10 mouse cellular contexts compared by ENCODE assay signal in genomic region chr8:120204736-120205360, GRCm38 (mm10). TPM values are rescaled to one million over a fixed set of nuclear protein-coding genes. Genes with fewer than 3 reads are reported as not detected.
DNase-seq lines count a peak whose midpoint lies in the region; ATAC-seq and TF ChIP-seq lines count a peak whose summit lies in the region.
"Had no signal": no experiment of that assay in that cellular context is flagged by ENCODE, and none has a peak within 500 bp of the region (broad histone marks: within the 10 kb centered on the region; RNA-seq: fewer than 3 reads in every experiment).

No protein-coding gene starts in this region.

- no peaks in the 10 kb centered on the region for H3K27me3 ChIP-seq in liver, embryonic 14.5 days (ENCODE audit: control insufficient read depth, insufficient read depth, low read length)
- peaks cover 5% of the 10 kb centered on the region; the same call in 1 of the 2 replicates for H3K27me3 ChIP-seq in liver, embryonic 12.5 days (replicated peaks)
- no peaks in the 10 kb centered on the region for H3K27me3 ChIP-seq in heart, embryonic 14.5 days (ENCODE audit: control insufficient read depth, insufficient read depth, low read length)
- no peaks in the 10 kb centered on the region for H3K27me3 ChIP-seq in stomach, postnatal 0 days (ENCODE audit: control insufficient read depth, insufficient read depth, low read length)
- H3K27me3 ChIP-seq: neural tube, embryonic 13.5 days had no signal

- H3K4me1 ChIP-seq in liver, embryonic 14.5 days (replicated peaks; ENCODE audit: control insufficient read depth in 2 of 2, insufficient read depth in 2 of 2, low read length in 1 of 2) = no peaks in the 10 kb centered on the region
- peaks cover 5% of the 10 kb centered on the region; the same call in 1 of the 2 replicates for H3K4me1 ChIP-seq in liver, embryonic 12.5 days
- H3K4me1 ChIP-seq in heart, embryonic 14.5 days (ENCODE audit: control insufficient read depth in 2 of 2, insufficient read depth in 2 of 2, low read length in 2 of 2) = peaks cover 12% of the 10 kb centered on the region in 2 experiments
- H3K4me1 ChIP-seq in stomach, postnatal 0 days (replicated peaks; ENCODE audit: control insufficient read depth, insufficient read depth) = 0 out of 2 replicates have a peak, but pooled peaks cover 3% of the 10 kb centered on the region

- H3K9me3 ChIP-seq in liver, embryonic 14.5 days (ENCODE audit: control insufficient read depth, low read length) = no peaks in the 10 kb centered on the region
- peaks cover 5% of the 10 kb centered on the region; the same call in 1 of the 2 replicates for H3K9me3 ChIP-seq in liver, embryonic 12.5 days (replicated peaks)
- H3K9me3 ChIP-seq in heart, embryonic 14.5 days (ENCODE audit: control insufficient read depth, low read length) = no peaks in the 10 kb centered on the region
- 0 out of 2 replicates have a peak, but pooled peaks cover under 1% of the 10 kb centered on the region for H3K9me3 ChIP-seq in stomach, postnatal 0 days (ENCODE audit: control insufficient read depth, low read length)
- H3K9me3 ChIP-seq: neural tube, embryonic 13.5 days had no signal

- no peak overlapping the region for H3K4me3 ChIP-seq in liver, embryonic 14.5 days (ENCODE audit: insufficient read depth in 1 of 2, low read depth in 2 of 2, low read length in 2 of 2)
- no peak overlapping the region for H3K4me3 ChIP-seq in liver, embryonic 12.5 days
- no peak overlapping the region for H3K4me3 ChIP-seq in heart, embryonic 14.5 days (ENCODE audit: control insufficient read depth in 1 of 2, insufficient read depth in 1 of 2, low read depth in 1 of 2, low read length in 2 of 2)
- no peak overlapping the region for H3K4me3 ChIP-seq in stomach, postnatal 0 days (ENCODE audit: low read depth, low read length)
- H3K4me3 ChIP-seq: neural tube, embryonic 13.5 days had no signal

- no peak for TF ChIP-seq CTCF in liver, embryonic 14.5 days (IDR thresholded peaks at IDR 0.05; ENCODE audit: low read depth)
- no peak for TF ChIP-seq CTCF in stomach, postnatal 0 days (IDR thresholded peaks at IDR 0.05; ENCODE audit: low read depth)

- 58% methylated on average over 7 of the region's 7 CpGs for WGBS in liver, embryonic 14.5 days (ENCODE audit: insufficient replicate concordance)
- WGBS in liver, embryonic 12.5 days (ENCODE audit: insufficient replicate concordance) = 57% methylated on average over 7 of the region's 7 CpGs
- 56% methylated on average over 7 of the region's 7 CpGs for WGBS in heart, embryonic 14.5 days
- WGBS in stomach, postnatal 0 days = 52% methylated on average over 7 of the region's 7 CpGs

- no peak overlapping the region for H3K4me2 ChIP-seq in liver, embryonic 14.5 days (ENCODE audit: low read depth)
- no peak overlapping the region for H3K4me2 ChIP-seq in liver, embryonic 12.5 days
- no peak overlapping the region for H3K4me2 ChIP-seq in heart, embryonic 14.5 days (ENCODE audit: low read length)
- no peak overlapping the region for H3K4me2 ChIP-seq in stomach, postnatal 0 days (replicated peaks; ENCODE audit: low read depth)
- H3K4me2 ChIP-seq: neural tube, embryonic 13.5 days had no signal

- no peaks in the 10 kb centered on the region for H3K36me3 ChIP-seq in liver, embryonic 14.5 days (replicated peaks; ENCODE audit: control insufficient read depth, insufficient read depth, low read depth)
- H3K36me3 ChIP-seq in liver, embryonic 12.5 days = no peaks in the 10 kb centered on the region
- H3K36me3 ChIP-seq in heart, embryonic 14.5 days (ENCODE audit: control insufficient read depth, insufficient read depth, low read length) = no peaks in the 10 kb centered on the region
- H3K36me3 ChIP-seq in stomach, postnatal 0 days (ENCODE audit: control insufficient read depth, insufficient read depth, low read length) = no peaks in the 10 kb centered on the region
- H3K36me3 ChIP-seq: neural tube, embryonic 13.5 days had no signal

- DNase-seq in liver, embryonic 14.5 days (ENCODE audit: low read depth in 3 of 3, low spot score in 3 of 3) = no peak
- peak; percentile 71 to 84 for DNase-seq in kidney, postnatal 25 days
- DNase-seq in stomach, postnatal 0 days (ENCODE audit: low spot score) = no peak
- DNase-seq in embryo, embryonic 10.5 days (ENCODE audit: low spot score) = no peak
- DNase-seq in thymus, postnatal 4 days = no peak
- DNase-seq in cerebellum, adult 9-10 months = no peak
- DNase-seq: thymus, postnatal 14 days had no signal

- peak; percentile 11; the same call in 1 of the 2 replicates for ATAC-seq in liver, embryonic 14.5 days (ENCODE audit: insufficient read depth)
- no peak for ATAC-seq in liver, embryonic 12.5 days
- ATAC-seq in heart, embryonic 14.5 days (ENCODE audit: insufficient number of reproducible peaks, insufficient read depth, low FRiP score, low read depth) = peak; percentile 14; the same call in 1 of the 2 replicates
- ATAC-seq in stomach, postnatal 0 days (ENCODE audit: low FRiP score, low TSS enrichment) = peak; percentile 30; the same call in 1 of the 2 replicates

- no peak for TF ChIP-seq EP300 in liver, embryonic 14.5 days (IDR thresholded peaks at IDR 0.05; ENCODE audit: low read depth)
- no peak for TF ChIP-seq EP300 in stomach, postnatal 0 days (optimal IDR thresholded peaks at IDR 0.05)

- H3K9ac ChIP-seq in liver, embryonic 14.5 days (replicated peaks) = no peak overlapping the region
- H3K9ac ChIP-seq in liver, embryonic 12.5 days = no peak overlapping the region
- H3K9ac ChIP-seq in heart, embryonic 14.5 days (ENCODE audit: low read length) = no peak overlapping the region
- no peak overlapping the region for H3K9ac ChIP-seq in stomach, postnatal 0 days (ENCODE audit: low read length)
- H3K9ac ChIP-seq: neural tube, embryonic 13.5 days had no signal

- H3K27ac ChIP-seq in liver, embryonic 14.5 days = no peak overlapping the region
- H3K27ac ChIP-seq in liver, embryonic 12.5 days = no peak overlapping the region
- H3K27ac ChIP-seq in heart, embryonic 14.5 days (replicated peaks in 1 of 2; ENCODE audit: control insufficient read depth in 1 of 2, insufficient read depth in 1 of 2, low read depth in 2 of 2, low read length in 2 of 2) = no peak overlapping the region
- H3K27ac ChIP-seq in stomach, postnatal 0 days (replicated peaks) = 0 out of 2 replicates have a peak overlapping the region, but pooled peaks have one; percentile 45
- H3K27ac ChIP-seq: neural tube, embryonic 13.5 days had no signal

RNA-seq across cellular contexts. Expression of gene Gse1, which starts 23.4 kb away (rescaled TPM):
- 14.9 and 16.0 TPM in 2 replicates for polyA plus RNA-seq in liver, embryonic 14.5 days (2012; rRNA removed)
- 11.4 and 13.9 TPM in 2 replicates for polyA plus RNA-seq in liver, embryonic 14.5 days (2014; fragmentation: Nextera tagmentation; extraction: Ambion mirVana)
- 14.5 and 15.9 TPM in 2 replicates for polyA plus RNA-seq in liver, embryonic 12.5 days (2016; fragmentation: Nextera tagmentation; extraction: Ambion mirVana)
- polyA plus RNA-seq in heart, embryonic 14.5 days (2014; fragmentation: Nextera tagmentation; extraction: Ambion mirVana) = 12.0 and 12.2 TPM in 2 replicates
- polyA plus RNA-seq in stomach, postnatal 0 days (2015; fragmentation: Nextera tagmentation; extraction: Ambion mirVana) = 6.4 and 7.0 TPM in 2 replicates

RNA-seq across cellular contexts. Expression of gene Fam92b, which starts 27.6 kb away (rescaled TPM):
- polyA plus RNA-seq in liver, embryonic 14.5 days (2012; rRNA removed) = not detected in 2 replicates
- not detected in 2 replicates for polyA plus RNA-seq in liver, embryonic 14.5 days (2014; fragmentation: Nextera tagmentation; extraction: Ambion mirVana)
- polyA plus RNA-seq in liver, embryonic 12.5 days (2016; fragmentation: Nextera tagmentation; extraction: Ambion mirVana) = not detected in 2 replicates
- polyA plus RNA-seq in heart, embryonic 14.5 days (2014; fragmentation: Nextera tagmentation; extraction: Ambion mirVana) = not detected in 2 replicates
- 0.18 and 0.33 TPM in 2 replicates for polyA plus RNA-seq in stomach, postnatal 0 days (2015; fragmentation: Nextera tagmentation; extraction: Ambion mirVana)

Comparison
In these comparisons a context has a peak if more than half of its experiments do, and no peak if none do; other contexts are left out.
1. DNase-seq: peak in kidney, postnatal 25 days (2 of 2); none in liver, embryonic 14.5 days (0 of 3), stomach, postnatal 0 days (single experiment), embryo, embryonic 10.5 days (single experiment), thymus, postnatal 4 days (single experiment) and cerebellum, adult 9-10 months (single experiment).